Mouse (Mus musculus) C2C12 (cell line): ENCODE results near the gene Glra3. TPM values are rescaled to one million over a fixed set of nuclear protein-coding genes. Genes with fewer than 3 reads are reported as not detected.

Source experiments
- H3K27me3 ChIP-seq: one replicate; pipeline ENCODE4 v1.6.1; 2011; ENCODE audit not compliant: control insufficient read depth, insufficient read depth, insufficient read length
- H3K36me3 ChIP-seq: one replicate; pipeline ENCODE4 v1.6.1; 2011; ENCODE audit not compliant: control insufficient read depth, insufficient read depth
- H3K4me3 ChIP-seq: one replicate; pipeline ENCODE4 v1.5.1; 2011; ENCODE audit warnings: mild to moderate bottlenecking, control low read depth; ENCODE audit not compliant: poor library complexity, insufficient read depth, severe bottlenecking
- H3K79me2 ChIP-seq: one replicate; pipeline ENCODE4 v1.6.1; 2011; ENCODE audit not compliant: control insufficient read depth, insufficient read depth
- H3K79me3 ChIP-seq: one replicate; pipeline ENCODE4 v1.6.1; 2011; ENCODE audit warnings: low read depth, control low read depth
- H3ac ChIP-seq: one replicate; pipeline ENCODE3; 2011; ENCODE audit warnings: low read depth; ENCODE audit not compliant: control insufficient read depth, insufficient read length
- CEBPB ChIP-seq: IDR thresholded peaks from one replicate; pipeline ENCODE4 v1.6.1; 2011; ENCODE audit warnings: low read depth, mild to moderate bottlenecking, control low read depth, moderate library complexity
- CTCF ChIP-seq: IDR thresholded peaks from one replicate; pipeline ENCODE4 v1.5.1; 2011; ENCODE audit not compliant: control insufficient read depth, insufficient read depth, insufficient read length
- FOSL1 ChIP-seq: IDR thresholded peaks from one replicate; pipeline ENCODE4 v1.8.0; 2011; ENCODE audit warnings: mild to moderate bottlenecking, low read length; ENCODE audit not compliant: poor library complexity, insufficient read depth, severe bottlenecking
- MAX ChIP-seq: IDR thresholded peaks from one replicate; pipeline ENCODE4 v1.6.1; 2011; ENCODE audit warnings: mild to moderate bottlenecking, control low read depth
- MYOD1 ChIP-seq: IDR thresholded peaks from one replicate; pipeline ENCODE4 v1.6.1; 2011; ENCODE audit warnings: low read depth; ENCODE audit not compliant: control insufficient read depth, insufficient read length
- MYOG ChIP-seq: IDR thresholded peaks from one replicate; pipeline ENCODE4 v1.6.1; 2011; ENCODE audit not compliant: control insufficient read depth, insufficient read length; ENCODE audit errors: extremely low read depth
- USF1 ChIP-seq: IDR thresholded peaks from one replicate; pipeline ENCODE4 v1.6.1; 2011; ENCODE audit warnings: low read depth, mild to moderate bottlenecking, control low read depth, moderate library complexity
- polyA plus RNA-seq: library from polyadenylated mRNA; unstranded; fragments of >200 nt; fragmentation: generic; extraction: Trizol; gene quantifications from one replicate; pipeline ENCODE4 v1.2.1, GENCODE M21; 2012; ENCODE audit warnings: missing spikeins

Gene Glra3
- polyA plus RNA-seq, 1 experiment, result 0.02 TPM

GRCm38 (mm10) chr8:56129357-56129756 is 189.1 kb downstream of the Glra3 start:
- no peaks in the 10 kb centered on the region for H3K36me3 ChIP-seq
- H3K27me3 ChIP-seq, result no peaks in the 10 kb centered on the region
- no peaks in the 10 kb centered on the region for H3K79me3 ChIP-seq
- no peak overlapping the region for H3ac ChIP-seq
- no peaks in the 10 kb centered on the region for H3K79me2 ChIP-seq
- no peak overlapping the region for H3K4me3 ChIP-seq
- TF ChIP-seq USF1 (no peak), FOSL1 (no peak), MYOD1 (no peak), CEBPB (no peak)

- no peak overlapping the region for H3K4me3 ChIP-seq
- TF ChIP-seq MYOG (no peak), CEBPB (peak; percentile 71)
- H3K79me3 ChIP-seq, result no peaks in the 10 kb centered on the region
- H3K79me2 ChIP-seq, result no peaks in the 10 kb centered on the region
- no peaks in the 10 kb centered on the region for H3K36me3 ChIP-seq
- no peaks in the 10 kb centered on the region for H3K27me3 ChIP-seq
- no peak overlapping the region for H3ac ChIP-seq
Observed at GRCm38 (mm10) chr8:56150697-56151096, 210.4 kb downstream of the Glra3 start.

GRCm38 (mm10) chr8:56151574-56151973 is 211.3 kb downstream of the Glra3 start:
- H3K79me3 ChIP-seq, result no peaks in the 10 kb centered on the region
- no peaks in the 10 kb centered on the region for H3K27me3 ChIP-seq
- H3ac ChIP-seq, result no peak overlapping the region
- no peak overlapping the region for H3K4me3 ChIP-seq
- TF ChIP-seq MYOG (no peak), CTCF (no peak), MYOD1 (no peak), CEBPB (no peak), MAX (no peak), FOSL1 (no peak), USF1 (no peak)
- H3K36me3 ChIP-seq, result no peaks in the 10 kb centered on the region
- no peaks in the 10 kb centered on the region for H3K79me2 ChIP-seq

GRCm38 (mm10) chr8:56158966-56159365 is 218.7 kb downstream of the Glra3 start:
- no peak overlapping the region for H3ac ChIP-seq
- H3K79me3 ChIP-seq, result no peaks in the 10 kb centered on the region
- H3K4me3 ChIP-seq, result no peak overlapping the region
- no peaks in the 10 kb centered on the region for H3K27me3 ChIP-seq
- H3K79me2 ChIP-seq, result no peaks in the 10 kb centered on the region
- H3K36me3 ChIP-seq, result no peaks in the 10 kb centered on the region
- no peak for TF ChIP-seq CTCF
- TF ChIP-seq MAX, result no peak
- TF ChIP-seq CEBPB, result no peak
- TF ChIP-seq USF1, result no peak
- TF ChIP-seq MYOD1, result no peak
- no peak for TF ChIP-seq FOSL1
- TF ChIP-seq MYOG, result no peak

Other genes starting within 250 kb of the Glra3 start
- gene Adam29, start 33.5 kb upstream of the Glra3 start, polyA plus RNA-seq, result not detected